Mouse (Mus musculus) brain, embryonic 14.5 days (tissue): ENCODE measurements around the gene Kif5a.

Experiments used
- CTCF ChIP-seq: fragments of 200-500 bp; IDR thresholded peaks from 2 replicates; pipeline ENCODE4 v1.5.1; 2012; ENCODE audit warnings: inconsistent platforms, mild to moderate bottlenecking, moderate library complexity, borderline replicate concordance; ENCODE audit not compliant: insufficient read depth, insufficient read length; ENCODE audit errors: extremely low read depth
- POLR2A ChIP-seq: fragments of 200-500 bp; IDR thresholded peaks from 2 replicates; pipeline ENCODE4 v1.6.1; 2012; ENCODE audit warnings: mild to moderate bottlenecking, inconsistent platforms, borderline replicate concordance; ENCODE audit not compliant: poor library complexity, insufficient read depth, insufficient read length, severe bottlenecking; ENCODE audit errors: extremely low read depth

GRCm38 (mm10) chr10:127227163-127227562, 36.0 kb downstream of the Kif5a start:
- TF ChIP-seq CTCF (no peak), POLR2A (no peak)
